In the genomic region with DNA sequence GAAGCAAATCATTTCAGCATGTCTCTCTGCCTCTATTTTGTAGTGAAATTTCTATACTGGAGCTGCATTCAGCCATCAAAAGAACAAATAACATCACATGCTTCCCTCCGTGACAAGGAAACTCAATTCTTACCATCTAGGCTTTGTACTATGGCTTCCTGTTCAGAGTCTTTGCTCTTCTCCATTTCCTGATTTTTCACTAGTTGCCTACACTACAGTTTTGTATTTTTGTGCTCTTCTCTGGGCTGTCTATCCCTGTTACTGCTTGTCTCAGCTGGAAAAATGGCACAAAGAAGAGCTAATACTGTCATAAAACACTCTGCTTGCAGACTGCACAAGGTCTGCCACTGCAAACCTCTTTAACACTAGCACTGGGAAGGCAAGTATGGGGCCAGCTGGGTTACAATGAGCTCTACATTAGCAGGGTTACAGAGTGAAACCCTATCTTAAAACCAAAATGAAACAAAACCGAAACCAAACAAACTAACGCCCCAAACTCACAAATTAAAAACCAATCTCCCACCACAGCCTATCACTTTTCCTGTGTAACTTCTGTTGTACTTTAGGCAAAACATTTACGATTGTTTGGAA, we compare ENCODE assay signal across 16 mouse cellular contexts. TPM values are rescaled to one million over a fixed set of nuclear protein-coding genes. Genes with fewer than 3 reads are reported as not detected.
DNase-seq lines count a peak whose midpoint lies in the region; TF ChIP-seq lines count a peak whose summit lies in the region.
"Had no signal": no experiment of that assay in that cellular context is flagged by ENCODE, and none has a peak within 500 bp of the region (broad histone marks: within the 10 kb centered on the region; RNA-seq: fewer than 3 reads in every experiment).

No protein-coding gene starts in this region.

- H3K9me3 ChIP-seq in CH12.LX (replicated peaks; ENCODE audit: low read length) = no peaks in the 10 kb centered on the region
- H3K9me3 ChIP-seq in midbrain, embryonic 10.5 days (replicated peaks) = no peaks in the 10 kb centered on the region
- H3K9me3 ChIP-seq: liver, embryonic 15.5 days had no signal

- H3K4me2 ChIP-seq in CH12.LX (ENCODE audit: insufficient read depth, low read depth, poor library complexity, severe bottlenecking) = peak overlapping the region; percentile 81
- H3K4me2 ChIP-seq: liver, embryonic 15.5 days had no signal

- H3K4me3 ChIP-seq in spleen, adult 2 months (ENCODE audit: extremely low read depth, insufficient read depth, insufficient read length) = no peak overlapping the region
- peak overlapping the region in 1 of 3 experiments; percentile 29 for H3K4me3 ChIP-seq in CH12.LX (replicated peaks in 1 of 3; ENCODE audit: low read depth in 2 of 3, low read length in 2 of 3, poor library complexity in 1 of 3)
- H3K4me3 ChIP-seq in midbrain, embryonic 10.5 days = no peak overlapping the region
- H3K4me3 ChIP-seq: liver, embryonic 15.5 days had no signal

- DNase-seq in spleen, adult 2 months (ENCODE audit: low read depth in 1 of 2, low spot score in 2 of 2) = no peak
- DNase-seq in spleen, adult 18-20 months = no peak
- DNase-seq in CH12.LX (ENCODE audit: extremely low read depth) = no peak
- DNase-seq in induced T-regulatory cell, adult 2 months (ENCODE audit: low read depth) = peak; percentile 37
- DNase-seq in naive thymus-derived CD4-positive, alpha-beta T cell, adult 2 months (ENCODE audit: low read depth) = peak; percentile 78
- no peak for DNase-seq in lung, adult 18-20 months
- DNase-seq in midbrain, embryonic 10.5 days (ENCODE audit: low spot score) = no peak
- no peak for DNase-seq in frontal cortex, postnatal 14 days (ENCODE audit: low spot score in 2 of 2)
- DNase-seq: cerebellum, adult 2 months; heart, adult 11 months; kidney, postnatal 4 days; layer of hippocampus, postnatal 36 days; left cerebral cortex, postnatal 4 days; right cerebral cortex, adult 18-20 months had no signal

- 38% methylated on average over 4 of the region's 4 CpGs for WGBS in spleen, adult 2 months
- WGBS in midbrain, embryonic 10.5 days = 92% methylated on average over 4 of the region's 4 CpGs

- in situ Hi-C loops in CH12.LX (cut with MboI; ENCODE audit: low pct_ligation_motif_present, low pct_unique_long_range_greater_than_20kb, low sequenced_read_pairs) = no loop called here

- peak overlapping the region; percentile 56; the same call in 1 of the 2 replicates for H3K9ac ChIP-seq in CH12.LX (ENCODE audit: insufficient read depth, low read depth)
- H3K9ac ChIP-seq: liver, embryonic 15.5 days had no signal

- TF ChIP-seq CTCF in spleen, adult 2 months (IDR thresholded peaks at IDR 0.05; ENCODE audit: extremely low read depth, insufficient read depth, insufficient read length, insufficient replicate concordance) = no peak
- TF ChIP-seq CTCF in CH12.LX (conservative IDR thresholded peaks at IDR 0.05 in 1 of 2, IDR thresholded peaks at IDR 0.05 in 1 of 2; ENCODE audit: low read depth in 2 of 2, low read length in 2 of 2) = no peak

- no peaks in the 10 kb centered on the region for H3K36me3 ChIP-seq in spleen, adult 2 months (ENCODE audit: control insufficient read depth, insufficient read depth, low read length)
- H3K36me3 ChIP-seq in CH12.LX (replicated peaks in 1 of 2; ENCODE audit: control insufficient read depth in 1 of 2, insufficient read depth in 1 of 2, low read length in 1 of 2) = no peaks in the 10 kb centered on the region
- H3K36me3 ChIP-seq in midbrain, embryonic 10.5 days = no peaks in the 10 kb centered on the region
- H3K36me3 ChIP-seq: liver, embryonic 15.5 days had no signal

- no peak for TF ChIP-seq RAD21 in CH12.LX (IDR thresholded peaks at IDR 0.05; ENCODE audit: low read depth, low read length)

- no peaks in the 10 kb centered on the region for H3K27me3 ChIP-seq in spleen, adult 2 months (ENCODE audit: control insufficient read depth, insufficient read depth, low read length)
- H3K27me3 ChIP-seq in CH12.LX (replicated peaks) = no peaks in the 10 kb centered on the region
- H3K27me3 ChIP-seq in midbrain, embryonic 10.5 days (ENCODE audit: low read depth, poor library complexity, severe bottlenecking) = no peaks in the 10 kb centered on the region
- H3K27me3 ChIP-seq: liver, embryonic 15.5 days had no signal

- no peaks in the 10 kb centered on the region for H3K79me2 ChIP-seq in CH12.LX (replicated peaks; ENCODE audit: control insufficient read depth, extremely low read depth, insufficient read depth, poor library complexity, severe bottlenecking)

- H3K27ac ChIP-seq in spleen, adult 2 months (ENCODE audit: insufficient read depth, low read length) = peak overlapping the region; percentile 85
- no peak overlapping the region for H3K27ac ChIP-seq in CH12.LX (ENCODE audit: insufficient read depth, low read depth)
- H3K27ac ChIP-seq in midbrain, embryonic 10.5 days (replicated peaks) = no peak overlapping the region
- H3K27ac ChIP-seq: liver, embryonic 15.5 days; macrophage had no signal

- peaks cover 13% of the 10 kb centered on the region for H3K4me1 ChIP-seq in spleen, adult 2 months (ENCODE audit: control insufficient read depth, insufficient read depth, insufficient read length)
- peaks cover 4 to 9% of the 10 kb centered on the region in 2 experiments; a peak in 3 of 4 replicates for H3K4me1 ChIP-seq in CH12.LX (ENCODE audit: control insufficient read depth in 1 of 2, insufficient read depth in 2 of 2)
- H3K4me1 ChIP-seq in midbrain, embryonic 10.5 days = no peaks in the 10 kb centered on the region

- TF ChIP-seq EP300 in CH12.LX (IDR thresholded peaks at IDR 0.05; ENCODE audit: low read length) = no peak

- TF ChIP-seq POLR2A in spleen, adult 2 months (IDR thresholded peaks at IDR 0.05; ENCODE audit: low read depth, low read length) = no peak
- TF ChIP-seq POLR2A in CH12.LX (IDR thresholded peaks at IDR 0.05; ENCODE audit: low read depth, low read length) = no peak

- dilution Hi-C loops in CH12.LX (cut with MboI; ENCODE audit: extremely low pct_ligation_motif_present, extremely low pct_unique_long_range_greater_than_20kb, low sequenced_read_pairs) = no loop called here

TF ChIP-seq in CH12.LX, 34 proteins besides CTCF, POLR2A, EP300 and RAD21:
- TF ChIP-seq KAT2A (IDR thresholded peaks at IDR 0.05; ENCODE audit: insufficient replicate concordance, low read length) = no peak
- no peak for TF ChIP-seq SMC3 (IDR thresholded peaks at IDR 0.05; ENCODE audit: low read depth, low read length)

RNA-seq across cellular contexts. Expression of gene Car2, which starts 26.0 kb away (rescaled TPM):
- polyA plus RNA-seq in spleen, adult 2 months (2012; rRNA removed) = 639 and 730 TPM in 2 replicates
- not detected in 2 replicates for total RNA-seq in CH12.LX (2012; rRNA removed)
- total RNA-seq in CH12.LX (2014; rRNA removed) = 0.16 TPM in 1 of 2 replicates, not detected in the other
- not detected in 2 replicates for polyA plus RNA-seq in CH12.LX (2012; ENCODE audit: insufficient read length, low read depth)
- 86.4 and 89.7 TPM in 2 replicates for polyA plus RNA-seq in midbrain, embryonic 10.5 days (2016; fragmentation: Nextera tagmentation; extraction: Ambion mirVana)

RNA-seq across cellular contexts. Expression of gene Car3, which starts 48.8 kb away (rescaled TPM):
- 14.2 and 21.4 TPM in 2 replicates for polyA plus RNA-seq in spleen, adult 2 months (2012; rRNA removed)
- total RNA-seq in CH12.LX (2012; rRNA removed) = not detected in 2 replicates
- total RNA-seq in CH12.LX (2014; rRNA removed) = 0.31 and 0.97 TPM in 2 replicates
- polyA plus RNA-seq in CH12.LX (2012; ENCODE audit: insufficient read length, low read depth) = 0.27 and 0.72 TPM in 2 replicates
- polyA plus RNA-seq in midbrain, embryonic 10.5 days (2016; fragmentation: Nextera tagmentation; extraction: Ambion mirVana) = 5.5 and 6.1 TPM in 2 replicates
- polyA plus RNA-seq: macrophage had no signal

Comparison
In these comparisons a context has a peak if more than half of its experiments do, and no peak if none do; other contexts are left out.
1. DNase-seq: peak in induced T-regulatory cell, adult 2 months (single experiment) and naive thymus-derived CD4-positive, alpha-beta T cell, adult 2 months (single experiment); none in spleen, adult 2 months (0 of 2), spleen, adult 18-20 months (0 of 2), CH12.LX (single experiment), lung, adult 18-20 months (0 of 2), midbrain, embryonic 10.5 days (single experiment) and frontal cortex, postnatal 14 days (0 of 2).
2. RNA of gene Car2, which starts 26.0 kb away (polyA plus RNA-seq): 639 to 730 TPM in spleen, adult 2 months and 86.4 to 89.7 TPM in midbrain, embryonic 10.5 days; not detected in CH12.LX; every median in the first group is over 10 times any median in the second.